Mouse (Mus musculus) layer of hippocampus, adult 8-10 months (tissue): ENCODE results near the gene Ccdc88b. TPM values are rescaled to one million over a fixed set of nuclear protein-coding genes. Genes with fewer than 3 reads are reported as not detected.

Experiments
- DNase-seq, 2 experiments: peaks; one replicate each; pipeline ENCODE4 v3.0.0; 2022; ENCODE audit warnings: low spot score in 2 of 2
- total RNA-seq, 4 experiments: library from RNA; stranded (reverse); gene quantifications; 2 replicates each; pipeline ENCODE4 v1.2.4; 2022

The Ccdc88b gene
- total RNA-seq, 4 experiments from 2014 or later = 7.5 to 17.4 (median 12.6) TPM

GRCm38 (mm10) chr19:6857391-6858005, 513 bp downstream of the Ccdc88b start:
- DNase-seq = no peak

GRCm38 (mm10) chr19:6857003-6857360, 1.0 kb downstream of the Ccdc88b start:
- DNase-seq = no peak

GRCm38 (mm10) chr19:6856281-6857002, 1.6 kb downstream of the Ccdc88b start:
- DNase-seq = peak in 1 of 2 experiments; percentile 69

DNA sequence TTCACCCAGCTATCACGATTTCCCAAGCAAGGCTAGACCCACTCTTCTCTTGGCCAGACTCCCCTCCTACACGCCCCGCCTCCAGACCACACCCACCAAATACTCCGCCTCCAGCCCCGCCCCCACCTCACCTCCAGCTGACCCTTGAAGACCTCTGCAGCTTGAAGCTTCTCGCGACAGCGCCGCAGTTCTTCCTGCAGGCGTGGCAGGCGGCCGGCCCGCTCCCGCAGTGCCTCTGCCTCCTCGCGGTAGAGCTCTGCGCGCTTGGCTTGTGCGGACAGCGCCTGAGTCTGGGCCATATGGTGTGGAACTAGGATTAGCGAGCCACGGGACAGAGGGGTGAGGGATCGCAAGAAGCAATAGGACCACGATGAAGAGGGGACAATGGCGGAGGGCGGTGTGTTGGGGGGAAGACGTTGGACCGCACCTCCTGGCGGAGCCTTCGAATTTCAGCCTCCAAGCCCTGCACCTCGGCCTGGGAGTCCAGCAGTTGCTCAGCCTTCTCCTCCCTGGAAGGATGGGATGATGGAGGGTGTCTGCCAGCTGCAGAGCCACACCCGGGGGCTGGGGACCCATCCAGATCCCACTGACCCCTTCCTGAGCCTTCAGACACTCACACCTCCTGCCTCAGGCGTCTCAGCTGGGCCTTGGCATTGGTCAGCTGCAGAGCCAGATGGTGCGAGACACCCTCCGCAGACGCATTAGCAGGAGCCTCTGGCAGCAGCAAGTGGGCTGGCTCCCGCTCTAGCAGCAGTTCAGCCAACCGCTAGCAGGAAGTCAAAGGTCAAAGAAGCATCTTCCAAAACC, 2.6 kb downstream of the Ccdc88b start:
- no peak for DNase-seq

DNA sequence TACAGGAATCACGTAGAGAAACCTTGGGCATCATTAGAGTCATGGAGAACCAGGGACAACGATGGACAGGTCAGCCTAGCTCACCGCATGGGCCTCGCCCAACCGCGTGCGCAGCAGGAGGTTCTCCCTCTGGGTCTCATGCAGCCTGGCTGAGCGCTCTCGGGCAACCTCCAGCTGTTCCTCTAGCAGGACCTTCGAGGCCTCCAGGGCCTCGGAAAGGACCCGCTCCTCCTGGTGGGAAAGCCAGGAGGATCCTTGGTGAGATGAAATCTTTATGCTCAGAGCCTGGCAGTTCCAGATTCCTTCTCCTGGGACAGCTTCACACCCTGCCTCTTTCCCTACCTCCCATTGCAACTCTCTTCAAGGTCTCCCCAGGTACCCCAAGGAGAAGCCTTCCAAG, 3.4 kb downstream of the Ccdc88b start:
- DNase-seq = no peak

DNA sequence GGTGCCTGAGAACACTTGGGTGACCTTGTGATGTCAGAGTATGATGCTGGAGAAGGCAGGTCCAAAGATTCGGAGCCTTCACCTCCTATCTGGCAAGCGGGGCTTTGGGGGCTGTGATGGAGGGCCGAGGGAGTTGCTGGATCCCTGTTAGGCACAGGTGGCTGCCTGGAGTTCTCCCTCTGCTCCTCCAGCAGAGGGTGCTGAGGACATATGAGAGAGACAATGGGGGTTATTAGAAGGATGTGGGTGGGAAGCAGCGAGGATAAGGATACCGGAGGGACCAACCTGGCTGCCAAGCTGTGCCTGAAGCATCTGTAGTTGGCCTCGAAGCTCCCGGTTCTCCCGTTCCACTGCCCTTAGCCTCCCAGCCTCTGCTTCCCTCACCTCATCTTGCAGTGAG, 4.1 kb downstream of the Ccdc88b start:
- no peak for DNase-seq

DNA sequence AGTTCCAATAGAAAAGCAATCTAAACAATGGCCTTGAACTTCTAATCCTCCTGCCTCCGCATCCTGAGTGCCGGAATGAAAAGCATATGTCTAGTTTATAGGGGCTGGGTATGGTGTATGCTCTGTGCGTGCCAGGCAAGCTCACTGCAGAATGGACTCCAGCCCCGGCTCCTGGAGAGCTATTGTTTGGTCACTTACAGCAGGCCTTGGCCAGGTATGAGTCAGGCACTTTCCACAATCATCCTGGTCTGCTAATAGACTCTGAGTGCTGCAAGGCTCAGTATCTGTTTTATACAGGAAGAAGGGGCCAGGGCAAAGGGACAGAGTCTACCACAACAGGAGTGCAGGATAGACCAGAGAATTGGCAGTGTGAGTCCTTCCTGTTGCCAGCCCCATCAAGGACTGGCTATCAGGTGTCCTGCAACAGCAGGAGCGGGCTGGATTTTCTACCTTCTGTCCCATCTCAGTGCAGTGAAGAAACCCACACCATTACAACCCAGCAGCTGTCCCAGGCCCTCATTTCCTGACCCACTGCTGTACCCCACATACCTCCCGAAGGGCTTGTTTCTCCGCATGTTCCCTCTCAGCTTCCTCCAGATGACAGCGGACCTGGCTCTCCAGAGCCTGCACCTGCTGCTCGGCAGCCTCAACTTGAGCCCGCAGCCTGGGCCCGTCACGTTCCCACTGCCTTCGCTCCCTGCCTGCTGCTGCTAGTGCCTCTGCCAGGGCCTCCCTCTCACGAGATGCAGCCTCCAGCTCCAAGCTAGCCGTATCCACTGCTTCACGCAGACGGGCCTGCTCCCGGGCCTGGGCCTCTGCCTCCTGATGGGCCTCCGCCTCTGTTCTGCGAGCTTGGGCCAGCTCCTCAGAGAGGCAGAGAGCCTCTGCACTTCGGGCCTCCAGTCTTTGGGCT, 5.4 kb downstream of the Ccdc88b start:
- no peak for DNase-seq

GRCm38 (mm10) chr19:6851497-6851896, 6.5 kb downstream of the Ccdc88b start:
- DNase-seq = no peak

- peak in 1 of 2 experiments; percentile 8 for DNase-seq
These were observed 8.4 kb downstream of the Ccdc88b start for GRCm38 (mm10) chr19:6849506-6850068.

GRCm38 (mm10) chr19:6847841-6848517, 10.0 kb downstream of the Ccdc88b start:
- DNase-seq = peak in 1 of 2 experiments; percentile 22

- DNase-seq = peak; percentile 28 to 56
These were observed 12.0 kb downstream of the Ccdc88b start for GRCm38 (mm10) chr19:6846050-6846449.

DNA sequence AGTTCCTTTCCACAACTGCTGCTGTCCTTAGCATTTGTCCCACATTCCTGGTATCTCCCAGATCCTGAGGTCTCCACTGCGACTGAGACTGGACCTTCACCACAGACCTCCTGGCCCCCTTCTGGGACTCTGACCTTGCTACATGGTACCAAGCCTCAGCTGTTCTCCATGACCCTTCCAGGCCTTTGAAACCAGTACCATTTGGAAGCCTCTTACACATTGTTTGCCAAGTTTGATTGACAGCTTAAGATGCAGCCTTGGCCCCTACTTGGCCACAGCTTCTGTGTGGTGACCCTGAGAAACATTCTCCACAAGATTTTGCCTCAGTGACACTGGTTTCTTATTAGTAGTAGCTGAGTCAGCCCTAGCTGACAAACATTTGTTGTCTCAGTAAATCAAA, 15.7 kb downstream of the Ccdc88b start:
- DNase-seq = no peak

- no peak for DNase-seq
These were observed 16.8 kb downstream of the Ccdc88b start for GRCm38 (mm10) chr19:6841292-6841597.

DNA sequence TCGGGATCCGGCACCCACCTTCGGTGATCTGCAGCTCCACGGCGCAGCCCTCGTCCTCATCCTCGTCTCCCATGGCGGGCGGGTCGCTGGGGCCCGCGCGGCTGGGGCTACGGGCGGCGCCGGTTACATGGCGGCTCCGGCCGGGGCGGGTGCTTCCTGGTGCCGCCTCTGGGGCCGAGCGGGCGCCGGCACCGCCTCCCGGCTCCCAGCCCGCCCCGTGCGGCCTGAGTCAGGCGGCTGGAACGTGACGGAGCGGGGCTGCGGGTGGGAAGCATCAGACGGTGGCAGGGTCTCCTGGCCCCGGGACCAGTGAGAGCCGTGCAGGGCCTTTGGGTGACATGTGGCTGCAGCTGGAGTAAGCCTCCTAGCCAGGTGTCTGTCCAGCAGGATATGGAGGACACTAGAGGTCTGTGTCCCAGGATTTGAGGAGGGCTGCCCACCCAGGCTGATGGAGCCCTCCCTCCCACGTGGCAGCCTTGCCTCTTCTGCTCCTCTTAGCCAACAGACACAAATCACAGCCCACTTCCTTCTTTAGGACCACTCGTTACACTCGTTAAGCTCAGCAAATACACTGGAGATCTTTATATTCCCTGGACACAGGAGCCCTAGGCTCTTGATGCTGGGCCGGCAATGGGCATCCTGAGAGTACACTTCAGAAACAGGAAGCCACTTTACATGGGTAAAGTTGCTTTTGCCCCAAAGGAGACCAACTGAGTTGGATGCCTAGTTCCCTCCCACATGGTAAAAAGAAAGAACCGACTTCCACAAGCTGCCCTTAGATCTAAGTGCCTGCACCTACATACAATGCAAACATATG, 17.3 kb downstream of the Ccdc88b start, which contains the start of gene Rps6ka4:
Rps6ka4 (minus strand) TSS at position 162 of the 817 bp plus-strand sequence.
- DNase-seq = peak in 1 of 2 experiments; percentile 50

DNA sequence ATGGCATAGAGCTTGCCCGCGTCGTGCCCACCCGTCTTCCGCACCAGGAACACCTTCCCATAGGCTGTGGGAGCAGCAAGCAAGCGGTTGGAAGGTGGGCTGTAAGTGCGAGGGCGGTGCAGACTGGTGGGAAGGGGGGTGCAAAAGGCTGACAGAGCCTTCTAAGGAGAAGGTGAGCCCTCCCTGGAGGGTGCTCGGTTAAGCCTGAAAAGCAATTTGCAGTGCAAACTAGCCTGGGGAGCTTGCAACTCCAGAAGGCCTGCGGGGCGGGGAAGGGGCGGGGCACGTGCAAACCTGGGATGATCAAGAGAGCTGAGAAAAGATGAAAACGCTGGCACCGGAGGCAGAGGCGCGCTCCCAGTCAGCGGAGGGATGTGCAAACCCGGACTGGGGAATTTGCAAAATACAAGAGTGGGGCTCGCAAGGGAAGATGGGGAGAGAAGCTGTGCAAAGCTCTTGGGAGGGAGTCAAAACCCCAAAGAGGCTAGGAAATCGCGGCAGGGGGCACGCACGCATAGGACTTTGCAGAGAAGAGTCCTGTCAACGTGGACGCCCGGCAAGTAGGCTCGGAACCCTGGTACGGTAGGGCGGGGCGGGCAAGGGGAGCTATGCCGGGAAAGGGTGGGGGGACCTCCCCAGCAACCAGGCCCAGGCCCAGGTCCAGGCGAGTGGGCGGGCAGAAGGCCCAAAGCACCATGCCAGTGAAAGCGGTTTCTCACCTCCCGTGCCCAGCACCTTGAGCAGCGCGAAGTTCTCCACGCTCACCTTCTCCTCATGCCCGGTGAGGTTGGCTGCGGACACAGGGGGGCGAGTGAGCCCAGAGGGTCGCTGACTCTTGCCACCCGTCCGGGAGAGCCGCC, 18.2 kb downstream of the Ccdc88b start:
- DNase-seq = no peak

- no peak for DNase-seq
These were observed 25.6 kb downstream of the Ccdc88b start for GRCm38 (mm10) chr19:6832363-6832762.

GRCm38 (mm10) chr19:6831331-6831730, 26.7 kb downstream of the Ccdc88b start:
- DNase-seq = no peak

DNA sequence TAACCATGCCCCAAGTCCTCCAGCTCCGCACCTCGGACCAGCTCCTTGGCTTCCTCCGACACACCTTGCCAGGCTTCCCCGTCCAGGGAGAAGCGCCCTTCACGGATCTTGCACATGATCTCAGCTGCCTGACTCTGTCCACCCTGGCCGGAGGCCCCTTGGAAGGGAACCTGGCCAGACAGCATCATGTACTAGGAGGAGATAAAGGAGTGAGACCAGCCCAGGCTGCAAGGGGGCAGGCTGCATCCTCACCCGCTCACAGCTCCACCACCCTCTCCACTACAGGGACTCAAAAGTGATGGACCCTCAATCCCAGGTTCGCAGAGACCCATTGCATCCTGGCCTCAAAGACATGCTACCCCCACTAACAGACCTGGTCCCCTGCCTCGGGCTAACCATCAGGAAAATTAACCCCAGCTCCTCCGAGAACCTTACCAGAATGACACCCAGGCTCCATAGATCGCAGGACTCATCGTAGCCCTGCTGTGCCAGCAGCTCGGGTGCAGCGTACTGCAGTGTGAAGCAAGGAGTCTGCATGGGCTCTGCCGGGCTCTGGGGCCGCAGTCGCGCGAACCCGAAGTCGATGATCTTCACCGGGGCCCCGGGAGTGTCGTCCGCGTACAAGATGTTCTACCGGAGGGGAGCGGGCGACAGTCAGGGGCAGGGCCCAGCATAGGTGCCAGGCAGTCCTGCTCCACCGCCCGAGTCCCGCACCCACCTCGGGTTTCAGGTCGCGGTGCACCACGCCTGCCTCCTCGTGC, 27.3 kb downstream of the Ccdc88b start:
- no peak for DNase-seq
